Mouse (Mus musculus) CD8-positive naive resting alpha-beta T cell, adult 2 months (primary cell): ENCODE results near the gene Drap1.

Source experiments
- DNase-seq, 2 experiments: peaks; one replicate each; pipeline ENCODE4 v3.0.0; 2022; ENCODE audit warnings: low read depth in 2 of 2, low spot score in 2 of 2

The Drap1 gene

GRCm38 (mm10) chr19:5449673-5450072 lies 24.9 kb upstream of the Drap1 start:
- no peak for DNase-seq

GRCm38 (mm10) chr19:5448354-5449150 lies 23.8 kb upstream of the Drap1 start:
- no peak for DNase-seq

DNA sequence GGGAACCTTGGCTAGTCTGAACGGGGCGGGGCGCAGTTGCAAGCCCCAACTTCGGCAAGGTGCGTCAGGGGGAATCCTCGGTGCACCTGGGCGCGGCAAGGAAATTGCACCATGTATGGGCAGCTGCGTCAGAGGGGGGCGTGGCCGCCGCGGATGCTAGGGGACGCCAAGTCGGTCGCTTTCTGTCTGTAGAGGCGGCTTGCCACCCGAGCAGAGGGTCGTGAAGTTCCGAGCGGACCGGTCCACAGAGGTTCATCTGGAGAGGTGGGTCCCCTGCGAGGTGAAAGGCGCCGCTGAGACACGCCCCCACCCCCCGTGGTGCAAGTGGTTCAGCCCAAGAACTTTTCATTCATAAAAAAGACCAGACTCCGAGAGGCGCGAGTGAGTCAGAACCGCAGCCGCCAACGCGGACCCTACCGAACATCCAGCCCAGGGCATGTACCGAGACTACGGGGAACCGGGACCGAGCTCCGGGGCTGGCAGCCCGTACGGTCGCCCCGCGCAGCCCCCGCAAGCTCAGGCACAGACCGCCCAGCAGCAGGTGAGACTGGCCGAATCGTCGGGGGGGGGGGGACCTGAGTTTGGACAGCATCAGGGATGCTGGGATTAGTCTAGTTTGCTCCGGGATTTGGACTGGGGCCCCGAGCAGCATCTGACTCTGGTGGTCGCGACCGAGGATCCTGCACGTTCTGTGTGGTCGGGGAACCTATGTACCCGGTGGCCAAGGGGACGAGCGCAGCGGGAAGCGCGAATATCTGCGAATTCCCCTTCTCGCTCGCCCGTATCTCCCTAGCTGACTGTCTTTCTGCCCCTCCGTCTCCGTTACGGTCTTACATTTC lies 23.0 kb upstream of the Drap1 start, which contains the start of gene Fosl1:
Fosl1 (plus strand) TSS at position 33 of the 839 bp plus-strand sequence.
- DNase-seq: peak; percentile 68 to 82

DNA sequence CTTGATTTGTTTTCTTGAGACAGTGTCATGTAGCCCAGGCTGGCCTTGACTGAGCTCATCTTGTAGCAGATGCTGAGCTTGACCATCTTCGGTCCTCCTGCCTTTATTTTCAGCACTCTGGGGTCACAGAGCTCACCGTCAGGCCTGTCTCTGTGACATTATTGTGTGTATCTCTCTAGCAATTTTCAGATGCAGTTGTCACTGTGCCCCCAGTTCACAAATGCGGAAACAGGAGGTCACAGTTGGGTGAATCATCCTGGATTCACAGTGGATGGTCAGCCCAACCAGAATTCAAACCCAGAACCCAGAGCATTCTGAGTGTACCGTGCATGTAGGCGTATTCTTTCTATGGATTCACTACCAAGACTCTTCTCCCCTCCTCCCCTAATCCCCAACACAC lies 21.0 kb upstream of the Drap1 start:
- no peak for DNase-seq

- DNase-seq: no peak
These were observed 20.2 kb upstream of the Drap1 start for GRCm38 (mm10) chr19:5444954-5445353.

- DNase-seq: no peak
These were observed 19.7 kb upstream of the Drap1 start for GRCm38 (mm10) chr19:5444371-5444908.

DNA sequence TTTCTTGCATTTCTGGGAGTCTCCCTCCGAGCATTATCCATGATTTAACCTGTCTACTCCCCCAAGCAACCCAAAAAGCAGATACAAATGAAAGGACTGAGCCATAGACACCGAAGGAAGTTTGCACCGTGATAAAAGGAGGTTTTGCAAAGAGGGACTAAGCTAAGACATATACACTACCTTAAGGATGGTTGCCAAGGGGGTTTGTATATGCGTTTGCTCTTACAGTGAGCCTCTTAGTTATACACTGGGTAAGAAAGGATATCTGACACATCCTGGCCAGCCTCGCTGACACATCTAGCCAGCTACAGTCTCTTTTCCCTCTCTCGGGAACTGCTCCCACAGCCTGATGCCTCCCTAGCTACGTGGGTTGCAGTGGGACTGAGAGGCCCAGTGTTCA lies 9.2 kb upstream of the Drap1 start:
- DNase-seq: no peak

GRCm38 (mm10) chr19:5432992-5433852 lies 8.4 kb upstream of the Drap1 start:
- peak; percentile 33 to 56 for DNase-seq

GRCm38 (mm10) chr19:5431911-5432464 lies 7.2 kb upstream of the Drap1 start:
- DNase-seq: no peak

GRCm38 (mm10) chr19:5430408-5430807 lies 5.6 kb upstream of the Drap1 start:
- no peak for DNase-seq

GRCm38 (mm10) chr19:5429806-5430205 lies 5.0 kb upstream of the Drap1 start:
- DNase-seq: no peak

- no peak for DNase-seq
These were observed 4.4 kb upstream of the Drap1 start for GRCm38 (mm10) chr19:5429219-5429618.

- DNase-seq: peak in 1 of 2 experiments; percentile 56
These were observed 3.3 kb upstream of the Drap1 start for GRCm38 (mm10) chr19:5428083-5428482.

GRCm38 (mm10) chr19:5426640-5427290 lies 2.0 kb upstream of the Drap1 start:
- DNase-seq: no peak

DNA sequence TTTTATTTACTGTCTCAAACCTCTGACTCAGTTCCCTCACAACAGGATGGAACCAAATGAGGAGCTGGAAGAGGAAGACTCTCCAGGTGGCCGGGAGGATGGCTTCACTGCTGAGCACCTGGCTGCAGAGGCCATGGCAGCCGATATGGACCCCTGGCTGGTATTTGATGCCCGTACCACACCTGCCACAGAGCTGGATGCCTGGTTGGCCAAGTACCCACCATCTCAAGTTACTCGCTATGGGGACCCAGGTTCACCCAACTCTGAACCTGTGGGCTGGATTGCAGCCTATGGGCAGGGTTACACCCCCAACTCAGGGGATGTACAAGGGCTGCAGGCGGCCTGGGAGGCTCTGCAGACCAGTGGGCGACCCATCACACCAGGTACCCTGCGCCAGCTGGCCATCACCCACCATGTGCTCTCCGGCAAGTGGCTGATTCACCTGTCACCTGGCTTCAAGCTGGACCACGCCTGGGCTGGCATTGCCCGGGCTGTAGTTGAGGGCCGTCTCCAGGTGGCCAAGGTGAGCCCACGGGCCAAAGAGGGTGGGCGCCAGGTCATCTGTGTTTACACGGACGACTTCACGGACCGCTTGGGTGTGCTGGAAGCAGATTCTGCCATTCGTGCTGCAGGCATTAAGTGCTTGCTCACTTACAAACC lies 1.3 kb upstream of the Drap1 start:
- DNase-seq: no peak

DNA sequence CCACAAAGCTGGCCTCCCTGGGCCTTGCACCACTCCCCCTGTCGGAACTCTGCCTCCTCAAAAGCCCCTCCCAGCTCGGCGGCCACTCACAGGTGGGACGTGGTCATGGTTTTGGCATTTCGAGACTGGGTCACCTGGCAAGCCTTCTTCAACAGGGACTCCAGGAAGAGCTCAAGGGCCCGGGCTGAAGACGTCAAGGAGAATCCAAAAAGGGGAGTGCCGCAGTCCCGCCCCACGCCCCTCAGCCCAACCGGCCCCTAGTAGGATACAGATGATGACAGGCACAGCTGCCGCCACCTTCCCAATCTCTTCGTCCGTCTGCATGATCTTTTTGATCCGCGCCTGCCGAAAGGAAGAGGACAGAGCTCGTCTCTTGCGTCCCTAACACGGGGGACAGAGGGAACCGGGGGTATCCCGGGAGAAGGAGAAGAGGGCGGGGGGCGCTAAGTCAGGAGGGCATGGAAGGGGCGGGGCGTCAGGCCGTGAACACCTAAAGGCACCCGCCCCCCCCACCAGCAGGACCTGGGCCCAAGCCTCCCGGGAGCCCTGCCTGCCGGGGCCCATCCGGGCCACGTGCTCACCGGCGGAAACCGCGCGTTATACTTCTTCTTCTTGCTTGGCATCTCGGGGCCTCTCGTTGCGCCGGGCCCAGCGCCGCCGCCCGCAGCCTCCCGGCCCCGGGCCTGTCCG lies 542 bp downstream of the Drap1 start:
- DNase-seq: peak; percentile 49 to 51

DNA sequence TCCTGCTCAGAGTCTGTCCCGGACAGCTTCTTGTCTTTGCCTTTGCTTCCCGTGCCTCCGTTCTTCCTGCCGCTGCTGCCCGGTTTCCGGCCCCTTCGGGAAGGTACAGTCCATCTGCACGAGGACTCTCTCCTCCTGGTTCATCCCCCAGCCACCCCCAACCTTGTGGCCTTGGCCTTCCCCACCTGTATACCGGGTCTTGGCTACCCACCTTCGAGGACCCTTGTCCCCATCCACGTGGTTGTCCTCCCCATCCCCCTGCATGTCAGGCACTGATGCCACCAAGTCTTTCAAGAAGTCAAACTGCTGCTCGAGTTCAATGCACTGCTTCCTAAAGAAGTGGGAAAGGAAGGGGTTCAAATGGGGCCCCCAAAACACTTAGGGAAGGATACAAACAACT lies 1.2 kb downstream of the Drap1 start:
- DNase-seq: no peak

DNA sequence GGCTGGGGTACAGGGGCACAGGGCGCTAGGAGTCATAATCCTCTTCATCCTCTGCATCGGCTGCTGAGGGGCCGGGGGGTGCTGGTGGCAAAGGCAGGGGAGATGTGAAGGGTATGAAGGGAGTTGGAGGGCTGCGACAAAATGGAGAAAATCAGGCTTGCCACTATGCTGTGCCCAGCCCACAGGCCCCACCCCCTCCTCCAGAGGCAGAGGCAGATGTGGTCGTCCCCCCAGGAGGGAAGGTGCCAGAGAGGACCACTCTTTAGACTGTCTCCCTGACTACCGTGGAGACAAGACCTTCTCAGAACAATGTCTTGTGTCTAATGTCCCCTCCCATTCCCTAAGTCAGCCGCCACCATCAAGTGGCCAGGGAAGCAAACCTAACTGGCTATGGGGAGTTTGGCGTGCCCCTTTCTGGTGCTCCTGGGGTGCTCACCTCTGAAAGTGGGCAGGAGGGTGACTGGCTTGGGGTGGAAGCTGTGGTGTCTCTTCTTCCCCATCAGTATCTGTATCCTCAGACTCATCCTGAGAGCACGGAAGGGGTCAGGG lies 1.8 kb downstream of the Drap1 start:
- DNase-seq: no peak

GRCm38 (mm10) chr19:5422267-5422666 lies 2.5 kb downstream of the Drap1 start:
- no peak for DNase-seq
